Mouse (Mus musculus): Measurements from ENCODE around the gene Rint1.
A peak's percentile ranks its signal among the peaks of the same experiment; 100 is the strongest.

Gene Rint1

GRCm38 (mm10) chr5:23787536-23788389 is at the start of gene Rint1:
TSS of gene Rint1 (plus strand) at chr5:23787711.
- DNase-seq (ENCODE audit: low read depth, low spot score) = peak; percentile 90

- DNase-seq (ENCODE audit: low read depth, low spot score) = no peak
Observed at GRCm38 (mm10) chr5:23743261-23743660, 44.2 kb upstream of the Rint1 start.

- no peak for DNase-seq (ENCODE audit: low read depth, low spot score)
Observed at GRCm38 (mm10) chr5:23749882-23750281, 37.6 kb upstream of the Rint1 start.

- no peak for DNase-seq (ENCODE audit: low read depth, low spot score)
Observed at GRCm38 (mm10) chr5:23755591-23755990, 31.9 kb upstream of the Rint1 start.

GRCm38 (mm10) chr5:23756368-23756767 is 31.1 kb upstream of the Rint1 start:
- no peak for DNase-seq (ENCODE audit: low read depth, low spot score)

GRCm38 (mm10) chr5:23758633-23759032 is 28.9 kb upstream of the Rint1 start:
- no peak for DNase-seq (ENCODE audit: low read depth, low spot score)

GRCm38 (mm10) chr5:23762531-23762930 is 25.0 kb upstream of the Rint1 start:
- no peak for DNase-seq (ENCODE audit: low read depth, low spot score)

- no peak for DNase-seq (ENCODE audit: low read depth, low spot score)
Observed at GRCm38 (mm10) chr5:23764557-23764956, 23.0 kb upstream of the Rint1 start.

- DNase-seq (ENCODE audit: low read depth, low spot score) = no peak
Observed at GRCm38 (mm10) chr5:23771105-23771504, 16.4 kb upstream of the Rint1 start.

- DNase-seq (ENCODE audit: low read depth, low spot score) = no peak
Observed at GRCm38 (mm10) chr5:23774186-23774585, 13.3 kb upstream of the Rint1 start.

- no peak for DNase-seq (ENCODE audit: low read depth, low spot score)
Observed at GRCm38 (mm10) chr5:23780516-23780915, 7.0 kb upstream of the Rint1 start.

GRCm38 (mm10) chr5:23781172-23781571 is 6.3 kb upstream of the Rint1 start:
- no peak for DNase-seq (ENCODE audit: low read depth, low spot score)

GRCm38 (mm10) chr5:23782051-23782810 is 5.3 kb upstream of the Rint1 start:
- no peak for DNase-seq (ENCODE audit: low read depth, low spot score)

- peak; percentile 84 for DNase-seq (ENCODE audit: low read depth, low spot score)
Observed at GRCm38 (mm10) chr5:23782931-23783877, 4.3 kb upstream of the Rint1 start, which contains the start of gene Pus7. TSS of gene Pus7 (minus strand) at chr5:23783711.

- no peak for DNase-seq (ENCODE audit: low read depth, low spot score)
Observed at GRCm38 (mm10) chr5:23788390-23788830, 899 bp downstream of the Rint1 start.

- no peak for DNase-seq (ENCODE audit: low read depth, low spot score)
Observed at GRCm38 (mm10) chr5:23789078-23789612, 1.6 kb downstream of the Rint1 start.

- no peak for DNase-seq (ENCODE audit: low read depth, low spot score)
Observed at GRCm38 (mm10) chr5:23792726-23793125, 5.2 kb downstream of the Rint1 start.

- DNase-seq (ENCODE audit: low read depth, low spot score) = no peak
Observed at GRCm38 (mm10) chr5:23814841-23815240, 27.3 kb downstream of the Rint1 start.

GRCm38 (mm10) chr5:23816681-23817080 is 29.2 kb downstream of the Rint1 start:
- no peak for DNase-seq (ENCODE audit: low read depth, low spot score)

- no peak for DNase-seq (ENCODE audit: low read depth, low spot score)
Observed at GRCm38 (mm10) chr5:23822306-23822705, 34.8 kb downstream of the Rint1 start.

- DNase-seq (ENCODE audit: low read depth, low spot score) = no peak
Observed at GRCm38 (mm10) chr5:23824171-23824733, 36.7 kb downstream of the Rint1 start.

Measured in c-Kit-negative CD71-positive TER-119-positive erythroid progenitor cells, embryonic 14.5 days (primary cell).